Mouse (Mus musculus) adrenal gland, adult 18-20 months (tissue): ENCODE measurements around the gene Grik5. TPM values are rescaled to one million over a fixed set of nuclear protein-coding genes. Genes with fewer than 3 reads are reported as not detected.

ENCODE experiments used
- DNase-seq, 2 experiments: peaks; one replicate each; pipeline ENCODE4 v3.0.0; 2021 to 2022; ENCODE audit warnings: low spot score in 2 of 2
- long read RNA-seq, 2 experiments: library from polyadenylated mRNA; stranded (forward); transcript quantifications; one replicate each; pipeline ENCODE4 v2.0.0; 2021
- total RNA-seq, 2 experiments: library from RNA; stranded (reverse); gene quantifications; 1 replicate in 1 of 2; 2 replicates in 1 of 2; pipeline ENCODE4 v1.2.3; 2021

Grik5 gene
- 10 to 100 TPM; 15.3 to 17.2 TPM for total RNA-seq
- long read RNA-seq, experiment 1, partial matches to known transcripts = 3 of 12 reads
- long read RNA-seq, experiment 1, other reads (novel, unspliced or antisense) = 5 of 12 reads
- long read RNA-seq, experiment 2, partial matches to known transcripts = 15 of 28 reads
- long read RNA-seq, experiment 2, other reads (novel, unspliced or antisense) = 9 of 28 reads

GRCm38 (mm10) chr7:25071979-25072715 lies at the start of gene Grik5, which contains the start of gene Zfp574:
Gene Grik5 (minus strand): TSS chr7:25072346.
Gene Zfp574 (plus strand): TSS chr7:25072567.
- DNase-seq = no peak

- DNase-seq = no peak
Observed at GRCm38 (mm10) chr7:25121240-25121786, 49.2 kb upstream of the Grik5 start.

GRCm38 (mm10) chr7:25120061-25120834 lies 48.1 kb upstream of the Grik5 start:
- peak in 1 of 2 experiments; percentile 11 for DNase-seq

- DNase-seq = no peak
Observed at GRCm38 (mm10) chr7:25112956-25113603, 40.9 kb upstream of the Grik5 start.

- no peak for DNase-seq
Observed at GRCm38 (mm10) chr7:25112178-25112955, 40.2 kb upstream of the Grik5 start.

- no peak for DNase-seq
Observed at GRCm38 (mm10) chr7:25110336-25110735, 38.2 kb upstream of the Grik5 start.

- DNase-seq = no peak
Observed at GRCm38 (mm10) chr7:25109355-25109754, 37.2 kb upstream of the Grik5 start.

GRCm38 (mm10) chr7:25106790-25107502 lies 34.8 kb upstream of the Grik5 start:
- DNase-seq = no peak

GRCm38 (mm10) chr7:25105411-25106160 lies 33.4 kb upstream of the Grik5 start:
- DNase-seq = peak; percentile 77 to 78

- no peak for DNase-seq
Observed at GRCm38 (mm10) chr7:25099581-25099980, 27.4 kb upstream of the Grik5 start.

GRCm38 (mm10) chr7:25098169-25098568 lies 26.0 kb upstream of the Grik5 start:
- DNase-seq = no peak

- DNase-seq = no peak
Observed at GRCm38 (mm10) chr7:25089875-25090274, 17.7 kb upstream of the Grik5 start.

- DNase-seq = no peak
Observed at GRCm38 (mm10) chr7:25088968-25089367, 16.8 kb upstream of the Grik5 start.

- DNase-seq = no peak
Observed at GRCm38 (mm10) chr7:25088531-25088930, 16.4 kb upstream of the Grik5 start.

GRCm38 (mm10) chr7:25087972-25088371 lies 15.8 kb upstream of the Grik5 start:
- DNase-seq = no peak

- DNase-seq = no peak
Observed at GRCm38 (mm10) chr7:25087256-25087912, 15.2 kb upstream of the Grik5 start.

- no peak for DNase-seq
Observed at GRCm38 (mm10) chr7:25086656-25087055, 14.5 kb upstream of the Grik5 start.

- no peak for DNase-seq
Observed at GRCm38 (mm10) chr7:25084621-25085020, 12.5 kb upstream of the Grik5 start.
